Mouse (Mus musculus) T-cell, adult 2 months (primary cell): ENCODE data around the gene Pcgf2.

Source experiments
- DNase-seq: peaks from one replicate; pipeline ENCODE4 v3.0.0; 2022; ENCODE audit warnings: low spot score

Pcgf2 gene

DNA sequence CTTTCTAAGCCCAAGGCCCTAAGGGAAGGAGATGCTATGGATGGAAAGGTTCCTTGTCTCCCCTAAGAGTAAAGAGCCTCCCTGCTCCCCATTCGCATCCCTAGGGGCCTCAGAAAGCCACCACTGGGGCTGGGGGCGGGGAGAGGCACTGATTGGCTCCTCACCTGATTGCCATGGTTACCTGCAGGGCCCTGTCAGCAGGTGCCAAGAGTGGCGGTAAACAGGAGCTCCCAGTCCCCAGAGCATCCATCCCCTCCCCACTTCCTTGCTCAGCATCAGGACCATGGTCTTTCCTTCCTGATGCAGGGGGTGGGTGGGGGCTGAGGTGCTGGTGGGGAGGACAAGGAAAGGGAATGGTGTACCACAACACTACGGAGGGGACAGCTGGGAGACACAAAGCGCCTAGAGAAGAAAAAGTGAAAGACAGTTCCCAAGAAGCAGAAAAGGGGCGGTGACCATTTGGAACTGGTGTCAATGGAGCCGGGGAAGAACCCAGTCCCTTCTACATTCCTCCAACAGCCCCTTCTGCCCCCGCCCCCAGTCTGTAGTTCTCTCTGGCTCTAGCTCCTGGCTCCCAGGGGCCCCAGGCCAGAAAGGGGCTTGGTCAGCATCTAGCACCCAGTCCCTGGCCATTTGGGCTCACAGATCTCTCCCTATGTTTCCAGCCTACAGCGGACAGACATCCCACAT is 4.4 kb downstream of the Pcgf2 start:
- no peak for DNase-seq

DNA sequence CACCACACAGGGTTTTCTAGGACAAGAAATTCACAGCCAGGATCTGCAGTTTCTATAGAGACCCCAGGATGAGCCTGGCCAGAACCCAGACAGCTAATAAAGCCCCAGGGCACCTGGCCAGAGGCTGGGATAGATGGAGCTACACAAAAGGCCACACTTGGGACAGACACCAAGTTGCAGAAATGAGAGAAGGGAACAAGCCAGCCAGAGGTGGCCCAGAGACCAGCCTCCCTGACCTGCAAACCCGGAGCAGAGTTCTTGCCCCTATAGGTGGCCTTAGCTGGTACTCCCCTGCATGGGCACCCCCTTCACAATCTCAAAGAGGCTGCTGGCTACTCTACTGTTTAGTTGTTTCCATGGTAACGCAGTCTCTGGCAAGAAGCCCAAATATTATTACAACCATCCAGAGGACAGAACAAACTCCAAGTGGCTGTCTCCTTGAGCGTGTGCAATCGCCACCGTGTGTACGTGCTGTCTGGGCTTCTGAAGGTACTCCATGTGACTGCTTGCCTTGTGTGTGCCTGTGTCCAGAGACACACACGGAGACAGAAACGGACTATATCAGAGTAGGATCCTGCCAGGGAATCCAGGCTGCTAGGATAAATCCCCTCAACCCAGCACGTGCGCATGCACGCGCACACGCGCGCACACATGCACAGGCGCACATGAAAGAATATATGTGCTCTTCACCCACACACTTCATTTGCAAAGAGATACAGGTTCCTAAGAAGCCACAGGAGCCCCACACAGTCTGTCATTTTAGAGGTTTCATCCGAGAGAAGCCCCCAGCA is 5.2 kb downstream of the Pcgf2 start:
- no peak for DNase-seq

DNA sequence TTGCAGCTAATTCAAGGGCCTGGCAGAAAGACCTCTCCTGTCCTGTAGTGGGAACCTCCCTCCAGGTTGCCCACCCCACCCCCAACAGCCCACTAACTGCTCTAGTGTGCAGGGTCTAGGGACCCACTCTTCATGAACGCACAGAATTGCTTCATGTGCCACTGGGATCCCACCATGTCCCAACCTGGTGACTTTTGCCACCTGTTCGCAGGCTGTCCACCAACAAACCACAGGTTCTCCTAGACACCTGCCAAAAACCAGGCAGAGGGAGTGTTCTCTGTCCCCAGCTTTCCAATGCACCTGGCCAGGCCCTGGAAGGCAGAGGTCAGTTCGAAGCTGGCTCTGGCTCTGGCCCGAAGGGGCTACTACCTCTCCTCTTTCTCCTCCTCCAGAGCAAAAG is 5.9 kb downstream of the Pcgf2 start:
- no peak for DNase-seq

DNA sequence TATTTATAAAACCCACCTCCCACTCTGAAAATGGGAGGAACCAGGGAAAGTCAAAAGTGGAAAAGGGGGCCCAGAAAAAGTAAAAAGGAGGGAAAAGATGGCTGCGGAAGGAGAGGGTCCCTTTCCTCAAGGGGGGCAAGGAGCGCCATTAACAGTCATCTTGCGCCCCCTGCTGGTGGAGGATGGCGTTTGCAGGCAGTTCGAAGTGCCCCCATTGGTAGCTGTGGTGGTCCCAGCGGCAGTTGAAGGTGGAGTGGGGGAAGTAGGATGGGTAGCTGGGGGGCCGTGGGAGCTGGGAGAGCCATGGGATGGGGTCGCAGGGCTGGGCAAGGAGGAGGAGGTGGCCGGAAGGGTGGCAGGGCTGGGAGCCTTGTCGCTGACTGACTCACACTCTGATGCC is 10.4 kb downstream of the Pcgf2 start:
- peak; percentile 66 for DNase-seq

- DNase-seq = no peak
These were observed 13.2 kb downstream of the Pcgf2 start for GRCm38 (mm10) chr11:97687061-97687460.

DNA sequence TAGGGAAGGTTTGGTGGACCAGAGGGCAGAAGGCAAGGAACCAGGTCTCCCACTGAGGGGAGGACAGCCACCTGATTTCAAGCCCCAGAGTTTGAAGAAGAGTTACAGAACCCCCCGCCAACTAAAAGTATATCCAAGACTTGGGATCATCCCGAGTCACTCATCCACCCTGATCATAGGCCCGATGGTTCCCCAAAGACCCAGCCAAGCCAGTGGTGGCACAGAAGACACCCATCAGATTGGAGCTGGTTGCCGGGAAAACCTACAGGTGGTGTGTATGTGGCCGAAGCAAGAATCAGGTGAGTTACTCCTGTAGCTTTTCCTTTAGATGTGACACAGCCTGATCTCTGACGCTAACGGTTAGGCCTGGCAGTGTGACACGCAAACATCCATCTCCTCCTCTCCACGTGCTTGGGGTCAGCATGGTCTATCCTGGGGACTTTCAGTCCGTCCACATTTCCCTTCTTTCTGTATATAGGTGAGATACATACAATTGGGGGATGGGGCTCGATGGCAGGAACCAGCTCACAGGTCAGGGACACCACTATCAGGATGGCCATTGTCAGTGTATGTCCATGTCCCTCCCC is 13.9 kb downstream of the Pcgf2 start:
- no peak for DNase-seq

DNA sequence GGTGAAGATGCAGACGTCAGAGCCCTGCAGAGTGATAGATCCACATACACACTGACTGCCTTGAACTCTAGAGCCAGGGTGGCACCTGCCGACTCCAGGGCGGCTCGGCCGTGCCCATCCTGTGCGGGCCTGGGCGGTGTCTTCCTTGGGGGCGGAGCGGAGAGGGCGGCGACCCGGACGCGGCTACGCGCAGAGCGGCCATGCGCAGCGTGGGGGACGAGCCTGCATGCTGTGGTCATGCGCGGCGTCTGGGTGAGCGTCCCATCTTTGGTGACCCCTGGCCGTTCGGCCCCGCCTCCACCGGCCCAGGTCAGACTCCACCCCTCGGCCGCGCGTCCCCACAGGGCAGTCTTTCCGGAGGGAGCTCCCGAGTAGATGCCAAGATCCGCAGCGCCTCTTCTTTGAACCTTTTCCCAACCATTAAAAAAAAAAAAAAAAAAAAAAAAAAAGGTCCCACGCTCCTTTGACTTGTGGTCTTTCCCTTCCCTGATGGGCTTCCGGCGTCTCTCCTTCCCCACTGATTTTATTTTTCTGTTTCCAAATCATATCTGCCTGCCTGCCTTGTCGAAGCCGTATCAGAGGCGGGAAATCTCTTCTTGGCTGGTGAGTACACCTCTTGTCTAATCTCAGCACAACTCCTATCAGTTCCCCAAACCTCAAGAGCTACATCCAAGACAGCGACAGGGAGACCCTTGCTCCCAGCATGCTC is 14.5 kb downstream of the Pcgf2 start, which contains the start of gene Cisd3:
Cisd3 (plus strand) TSS at position 214 of the 709 bp plus-strand sequence.
- DNase-seq = peak; percentile 87

GRCm38 (mm10) chr11:97684766-97685165 is 15.5 kb downstream of the Pcgf2 start:
- DNase-seq = no peak

DNA sequence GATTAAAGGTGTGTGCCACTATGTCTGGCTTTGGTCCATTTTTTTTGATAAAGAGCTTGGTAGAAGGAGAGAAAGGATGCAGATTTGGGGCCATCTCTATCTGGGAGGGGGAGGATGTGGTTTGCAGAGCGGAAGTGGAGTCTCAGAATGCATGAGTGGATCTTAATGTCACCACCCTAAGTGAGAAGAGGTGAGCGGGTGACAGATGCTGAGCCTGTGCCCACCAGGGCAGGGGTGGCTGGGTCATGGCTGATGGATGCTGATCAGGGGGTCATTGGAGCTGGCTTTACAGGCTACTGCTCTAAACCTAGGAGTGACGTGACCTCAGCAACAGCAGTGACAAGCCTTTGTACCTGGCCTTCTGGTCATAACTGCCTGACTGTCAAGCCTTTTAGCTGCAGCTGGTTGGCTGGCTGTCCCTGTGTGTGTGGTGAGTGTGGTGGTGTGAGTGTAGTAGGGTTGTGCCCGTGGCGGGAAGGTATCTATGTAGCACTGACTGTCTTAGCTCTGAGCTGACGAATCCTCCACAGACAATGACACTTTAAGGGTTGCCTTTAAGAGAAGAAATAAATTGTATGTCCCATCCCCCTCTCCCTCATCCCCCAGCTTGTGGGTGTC is 16.1 kb downstream of the Pcgf2 start:
- peak; percentile 82 for DNase-seq

DNA sequence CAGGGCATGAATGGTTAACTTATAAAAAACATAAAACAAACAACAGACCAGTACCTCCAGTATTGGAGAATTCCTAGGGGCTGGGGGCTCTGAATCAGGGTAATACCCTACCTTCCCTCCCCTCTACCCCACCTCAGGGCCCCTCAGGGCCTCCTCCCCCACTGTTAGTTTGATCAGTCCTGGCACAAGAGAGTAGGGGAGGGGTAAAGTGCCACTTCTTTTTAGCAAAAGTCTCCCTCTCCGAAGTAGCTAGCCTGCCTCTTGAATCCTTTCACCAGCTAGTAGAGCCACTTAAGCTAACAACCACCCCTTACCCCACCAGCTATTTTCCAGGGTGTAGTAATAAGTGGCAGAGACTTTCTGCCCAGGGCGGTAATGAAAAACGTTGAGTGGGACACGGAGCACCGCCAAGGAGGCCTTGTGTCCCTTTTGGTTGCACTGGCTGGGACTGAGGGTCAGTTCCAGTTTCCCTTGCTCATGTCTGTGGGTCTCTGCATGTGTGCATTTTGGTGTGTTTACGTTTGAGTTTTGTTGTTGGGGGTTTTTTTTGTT is 17.7 kb downstream of the Pcgf2 start:
- no peak for DNase-seq

DNA sequence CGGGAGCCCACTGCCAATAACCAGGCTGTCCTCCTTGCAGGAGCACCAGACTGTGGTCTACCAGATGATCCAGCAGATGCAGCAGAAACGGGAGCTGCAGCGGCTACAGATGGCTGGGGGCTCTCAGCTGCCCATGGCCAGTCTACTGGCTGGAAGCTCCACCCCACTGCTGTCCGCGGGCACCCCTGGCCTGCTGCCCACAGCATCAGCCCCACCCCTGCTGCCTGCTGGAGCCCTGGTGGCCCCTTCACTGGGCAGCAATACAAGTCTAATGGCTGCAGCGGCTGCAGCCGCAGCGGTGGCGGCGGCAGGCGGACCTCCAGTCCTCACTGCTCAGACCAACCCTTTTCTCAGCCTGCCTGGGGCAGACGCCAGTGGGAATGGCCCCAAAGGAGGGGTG is 19.9 kb downstream of the Pcgf2 start:
- DNase-seq = no peak

GRCm38 (mm10) chr11:97678301-97678700 is 22.0 kb downstream of the Pcgf2 start:
- no peak for DNase-seq

- DNase-seq = no peak
These were observed 22.5 kb downstream of the Pcgf2 start for GRCm38 (mm10) chr11:97677842-97678241.

DNA sequence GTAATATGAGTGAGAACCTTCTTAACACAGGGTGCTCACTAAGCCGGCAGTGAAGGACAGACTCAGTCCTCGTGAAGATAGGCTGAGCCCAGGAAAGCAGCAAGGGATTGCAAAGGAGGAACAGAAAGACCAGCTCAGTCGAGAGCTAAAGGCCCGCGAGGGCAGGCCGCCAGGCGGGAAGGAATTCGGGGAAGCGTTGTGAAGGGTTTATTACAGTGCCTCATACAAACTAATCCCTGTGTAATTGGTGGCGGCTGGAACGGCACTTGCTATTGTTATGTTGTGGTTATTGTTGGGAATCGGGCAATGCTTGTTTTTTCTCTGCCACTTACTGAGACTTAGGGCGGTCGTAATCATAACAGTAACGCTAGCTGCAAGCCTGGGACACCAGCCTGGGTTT is 22.9 kb downstream of the Pcgf2 start:
- no peak for DNase-seq

- no peak for DNase-seq
These were observed 24.1 kb downstream of the Pcgf2 start for GRCm38 (mm10) chr11:97676050-97676754.

- DNase-seq = no peak
These were observed 27.1 kb downstream of the Pcgf2 start for GRCm38 (mm10) chr11:97673148-97673547.

GRCm38 (mm10) chr11:97671177-97671527 is 29.1 kb downstream of the Pcgf2 start:
- no peak for DNase-seq

GRCm38 (mm10) chr11:97670234-97671176 is 29.8 kb downstream of the Pcgf2 start:
- DNase-seq = no peak

GRCm38 (mm10) chr11:97669829-97670228 is 30.5 kb downstream of the Pcgf2 start:
- no peak for DNase-seq

GRCm38 (mm10) chr11:97669268-97669667 is 31.0 kb downstream of the Pcgf2 start:
- no peak for DNase-seq
